Mouse (Mus musculus) thymus, adult 2 months (tissue): ENCODE measurements around the gene Map3k10.

ENCODE experiments used
- CTCF ChIP-seq: fragments of 200-500 bp; IDR thresholded peaks from 2 replicates; pipeline ENCODE4 v1.5.1; 2012; ENCODE audit warnings: mild to moderate bottlenecking, control low read depth, low read length, moderate library complexity, borderline replicate concordance; ENCODE audit not compliant: control insufficient read depth, poor library complexity, insufficient read depth; ENCODE audit errors: extremely low read depth
- POLR2A ChIP-seq: fragments of 200-500 bp; IDR thresholded peaks from 2 replicates; pipeline ENCODE4 v1.6.1; 2012; ENCODE audit warnings: mild to moderate bottlenecking, low read length, control low read depth, moderate library complexity; ENCODE audit not compliant: control insufficient read depth, poor library complexity, insufficient read depth; ENCODE audit errors: extremely low read depth

- TF ChIP-seq POLR2A (no peak), CTCF (no peak)
Measured at GRCm38 (mm10) chr7:27696711-27697110, 22.3 kb upstream of the Map3k10 start.
